Mouse (Mus musculus) erythroblast, embryonic 14.5 days (primary cell): ENCODE data around the gene Ppp4c. TPM values are rescaled to one million over a fixed set of nuclear protein-coding genes. Genes with fewer than 3 reads are reported as not detected.
"Not testable (repeated sequence)": the region's sequence is repeated elsewhere in the genome, so short reads cannot be mapped to it uniquely, and the experiment has no call there.

ENCODE experiments used
- H3K27me3 ChIP-seq: 2 replicates; pipeline ENCODE4 v1.6.1; 2012; ENCODE audit warnings: inconsistent platforms; ENCODE audit not compliant: control insufficient read depth
- H3K36me3 ChIP-seq: 2 replicates; pipeline ENCODE4 v1.6.1; 2012; ENCODE audit warnings: mild to moderate bottlenecking, inconsistent platforms; ENCODE audit not compliant: control insufficient read depth
- H3K4me1 ChIP-seq: 2 replicates; pipeline ENCODE4 v1.6.1; 2012; ENCODE audit warnings: inconsistent platforms; ENCODE audit not compliant: control insufficient read depth
- H3K4me3 ChIP-seq: replicated peaks from 2 replicates; pipeline ENCODE3; 2012; ENCODE audit warnings: moderate library complexity, mild to moderate bottlenecking, inconsistent platforms
- H3K9me3 ChIP-seq: 2 replicates; pipeline ENCODE4 v1.6.1; 2012; ENCODE audit warnings: low read length, inconsistent platforms, mixed read lengths; ENCODE audit not compliant: control insufficient read depth
- GATA1 ChIP-seq: IDR thresholded peaks from 2 replicates; pipeline ENCODE4 v1.6.1; 2012; ENCODE audit warnings: low read length, inconsistent platforms, mixed read lengths
- TAL1 ChIP-seq: IDR thresholded peaks from 3 replicates; pipeline ENCODE4 v1.6.1; 2012; ENCODE audit warnings: low read length, inconsistent platforms, mixed read lengths
- polyA plus RNA-seq: library from polyadenylated mRNA; stranded (reverse); fragments of >175 nt; gene quantifications from 2 replicates; pipeline ENCODE4 v1.2.3, GENCODE M21; 2012

Ppp4c gene
- polyA plus RNA-seq, 1 experiment, result 12.3 TPM

DNA sequence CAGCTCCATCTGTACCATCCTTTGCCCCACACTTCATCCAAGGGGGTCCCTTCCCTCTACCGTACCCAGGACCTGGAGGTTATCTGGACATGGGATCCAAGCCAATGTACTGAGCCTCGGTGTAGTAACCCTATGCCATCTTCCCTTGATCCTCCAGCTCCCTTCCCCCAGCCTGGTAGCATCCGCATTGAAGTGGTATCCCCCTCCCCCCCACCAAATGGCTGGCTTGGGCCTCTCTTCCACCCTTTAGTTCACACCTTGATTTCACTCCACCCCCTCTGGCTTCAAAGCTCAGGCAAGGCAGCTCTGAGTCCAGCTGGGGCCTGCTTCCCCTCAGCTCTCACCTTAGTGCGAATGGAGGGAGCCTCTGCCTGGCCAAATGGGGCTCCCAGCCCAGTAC is 7.2 kb downstream of the Ppp4c start:
- Histone ChIP-seq H3K27me3 (no peaks in the 10 kb centered on the region), H3K4me3 (no peak overlapping the region), H3K9me3 (no peaks in the 10 kb centered on the region), H3K4me1 (peaks cover 32% of the 10 kb centered on the region), H3K36me3 (peaks cover 94% of the 10 kb centered on the region)
- TF ChIP-seq GATA1 (no peak), TAL1 (no peak)

DNA sequence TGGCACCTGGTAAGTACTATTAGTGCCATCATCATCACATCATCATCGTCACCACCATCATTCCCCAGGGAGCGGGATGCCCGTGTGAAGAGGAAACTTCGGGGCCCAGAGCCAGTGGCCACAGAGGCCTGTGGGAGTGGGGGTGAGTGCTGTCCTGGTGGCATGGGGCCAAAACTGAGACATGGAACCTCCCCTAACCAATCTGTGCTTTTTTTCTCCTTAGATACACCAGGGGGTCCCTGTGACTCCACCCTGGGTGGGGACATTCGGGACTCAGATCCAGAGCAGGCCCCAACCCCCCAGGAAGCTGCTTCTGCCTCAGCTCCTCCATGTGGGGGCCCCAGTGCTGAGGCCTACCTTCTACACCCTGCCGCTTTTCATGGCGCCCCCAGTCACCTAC is 7.8 kb downstream of the Ppp4c start:
- Histone ChIP-seq H3K4me3 (no peak overlapping the region), H3K9me3 (no peaks in the 10 kb centered on the region), H3K27me3 (no peaks in the 10 kb centered on the region), H3K36me3 (peaks cover 94% of the 10 kb centered on the region), H3K4me1 (peaks cover 36% of the 10 kb centered on the region)
- TF ChIP-seq TAL1 (no peak), GATA1 (no peak)

DNA sequence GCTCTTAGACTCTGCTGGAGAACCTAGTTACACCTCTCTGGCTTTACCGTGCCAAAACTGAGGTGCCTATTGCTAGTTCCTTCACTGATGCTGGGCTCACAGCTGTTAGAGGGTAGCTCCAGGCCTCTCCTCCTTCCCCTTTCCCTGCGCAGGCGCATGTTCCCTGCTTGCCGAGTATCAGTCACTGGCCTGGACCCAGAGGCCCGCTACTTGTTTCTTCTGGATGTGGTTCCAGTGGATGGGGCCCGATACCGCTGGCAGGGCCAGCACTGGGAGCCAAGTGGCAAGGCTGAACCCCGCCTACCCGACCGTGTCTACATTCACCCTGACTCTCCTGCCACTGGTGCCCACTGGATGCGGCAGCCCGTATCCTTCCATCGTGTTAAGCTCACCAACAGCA is 9.6 kb downstream of the Ppp4c start:
- TF ChIP-seq GATA1 (no peak), TAL1 (no peak)
- Histone ChIP-seq H3K9me3 (no peaks in the 10 kb centered on the region), H3K4me1 (peaks cover 49% of the 10 kb centered on the region), H3K36me3 (peaks cover 94% of the 10 kb centered on the region), H3K27me3 (no peaks in the 10 kb centered on the region), H3K4me3 (no peak overlapping the region)

DNA sequence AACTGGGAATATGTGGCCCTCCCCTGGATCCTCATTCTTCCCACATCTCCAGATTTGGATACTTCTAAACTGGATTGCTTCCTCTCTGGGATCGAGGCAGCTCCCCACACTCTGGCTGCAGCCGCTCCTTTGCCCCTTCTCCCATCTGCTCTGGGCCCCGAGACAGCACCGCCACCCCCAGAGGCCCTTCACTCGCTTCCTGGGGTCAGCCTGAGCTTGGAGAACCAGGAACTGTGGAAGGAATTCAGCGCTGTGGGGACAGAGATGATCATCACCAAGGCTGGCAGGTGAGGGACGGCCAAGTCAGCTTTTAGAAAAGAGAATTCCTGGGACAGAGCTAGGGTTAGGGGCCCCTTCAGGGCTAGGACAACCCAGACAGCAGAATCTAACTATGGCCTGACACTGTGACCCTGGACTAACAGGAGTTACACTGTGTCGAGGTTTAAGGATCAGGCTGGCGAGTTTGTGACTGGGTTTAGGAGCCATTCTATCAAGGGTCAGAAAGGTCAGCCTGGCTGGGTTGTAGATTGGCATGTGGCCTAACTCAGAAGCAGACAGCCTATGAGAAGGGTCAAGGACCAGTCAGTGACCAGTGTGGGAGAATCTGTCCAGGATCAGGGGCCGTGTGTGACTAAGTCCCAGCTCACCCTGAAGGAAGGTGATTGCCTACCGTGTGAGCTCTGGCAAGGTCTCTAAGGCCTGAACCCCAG is 10.5 kb downstream of the Ppp4c start:
- H3K36me3 ChIP-seq, result peaks cover 90% of the 10 kb centered on the region
- no peaks in the 10 kb centered on the region for H3K27me3 ChIP-seq
- no peak overlapping the region for H3K4me3 ChIP-seq
- H3K9me3 ChIP-seq, result no peaks in the 10 kb centered on the region
- TF ChIP-seq GATA1 (no peak; the same call in 1 of the 2 replicates), TAL1 (no peak)
- peaks cover 56% of the 10 kb centered on the region for H3K4me1 ChIP-seq

DNA sequence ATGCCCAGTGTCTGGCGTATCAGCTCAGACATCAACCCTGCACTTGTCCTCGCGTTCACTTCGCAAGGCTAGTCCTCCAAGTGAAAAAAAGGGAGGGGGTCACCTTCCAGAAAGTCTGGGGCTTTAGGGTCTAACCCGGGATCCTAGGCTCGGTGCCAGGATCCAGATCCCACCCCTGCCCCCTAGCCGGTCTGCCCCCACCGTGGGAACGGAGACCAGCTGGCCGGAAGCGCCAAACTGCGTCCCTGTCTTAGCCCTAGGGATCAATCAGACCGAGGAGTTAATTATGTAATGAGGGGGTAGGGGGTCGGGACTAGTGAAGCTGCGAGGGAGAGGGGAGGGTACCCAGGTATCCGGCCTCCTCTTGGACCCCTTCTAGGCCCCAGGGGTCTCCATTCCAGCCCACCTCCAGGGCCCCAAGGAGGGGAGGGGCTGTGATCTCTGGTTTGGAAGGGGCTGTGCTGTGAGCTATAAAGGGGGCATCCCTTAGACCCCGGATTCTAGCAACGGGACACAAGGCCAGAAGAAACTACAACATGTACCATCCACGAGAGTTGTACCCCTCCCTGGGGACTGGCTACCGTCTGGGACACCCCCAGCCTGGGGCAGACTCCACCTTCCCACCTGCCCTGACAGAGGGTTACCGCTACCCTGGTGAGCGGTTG is 11.2 kb downstream of the Ppp4c start, which contains the start of gene Tbx6:
TSS of gene Tbx6 (plus strand) at position 513 of the 665 bp plus-strand sequence.
- Histone ChIP-seq H3K27me3 (no peaks in the 10 kb centered on the region), H3K9me3 (no peaks in the 10 kb centered on the region), H3K36me3 (peaks cover 85% of the 10 kb centered on the region), H3K4me3 (peak within 1 kb of the TSS; percentile 62), H3K4me1 (peaks cover 62% of the 10 kb centered on the region)
- no peak for TF ChIP-seq TAL1
- TF ChIP-seq GATA1, result no peak

DNA sequence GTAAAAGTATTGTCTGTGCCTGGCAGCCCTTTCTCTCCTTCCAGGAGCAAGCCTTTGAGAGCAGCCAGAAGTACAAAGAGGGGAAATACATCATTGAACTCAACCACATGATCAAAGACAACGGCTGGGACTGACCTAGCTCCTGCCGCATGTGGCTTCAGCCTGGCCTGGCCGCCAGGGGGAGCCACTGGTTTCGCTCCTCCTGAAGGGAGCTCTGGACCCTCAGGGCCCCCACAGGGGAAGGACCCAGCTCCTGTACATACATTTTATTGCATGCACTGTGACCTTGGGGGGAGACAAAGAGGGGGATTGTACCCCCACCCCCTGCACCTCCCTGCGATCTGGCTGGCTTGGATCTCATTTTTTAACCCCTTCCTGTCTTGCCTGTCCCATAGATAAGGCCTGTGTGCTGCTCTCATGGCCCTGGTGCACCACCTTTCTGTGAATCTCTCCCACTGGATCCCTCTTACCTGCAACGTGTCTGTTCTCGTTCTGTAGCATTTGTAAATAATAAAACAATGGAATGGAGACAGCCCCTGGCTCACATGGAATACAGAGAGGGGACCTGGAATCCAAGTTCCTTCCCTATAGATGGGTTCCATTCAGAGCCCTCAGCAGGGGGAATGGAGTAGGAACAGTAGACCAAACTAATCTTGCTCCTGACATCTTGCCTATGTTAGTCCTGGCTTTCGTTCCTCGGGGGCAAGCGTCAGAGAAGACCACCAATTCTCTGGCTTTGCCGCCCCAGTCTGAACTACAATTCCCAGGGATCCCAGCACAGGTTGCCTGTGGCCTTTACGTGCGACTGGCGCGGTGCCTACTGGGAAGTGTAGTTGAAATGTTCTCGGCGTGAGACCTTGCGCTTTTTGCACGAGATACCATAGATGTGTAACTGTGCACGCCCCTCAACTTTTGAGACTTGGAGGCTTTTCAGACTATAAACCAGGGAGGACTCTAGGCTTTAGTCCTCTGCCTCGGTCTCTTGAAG is 12.0 kb downstream of the Ppp4c start:
- Histone ChIP-seq H3K4me1 (peaks cover 70% of the 10 kb centered on the region), H3K27me3 (no peaks in the 10 kb centered on the region), H3K4me3 (peak overlapping the region; percentile 62), H3K36me3 (peaks cover 85% of the 10 kb centered on the region), H3K9me3 (no peaks in the 10 kb centered on the region)
- TF ChIP-seq GATA1, result peak; percentile 73
- TF ChIP-seq TAL1, result no peak

DNA sequence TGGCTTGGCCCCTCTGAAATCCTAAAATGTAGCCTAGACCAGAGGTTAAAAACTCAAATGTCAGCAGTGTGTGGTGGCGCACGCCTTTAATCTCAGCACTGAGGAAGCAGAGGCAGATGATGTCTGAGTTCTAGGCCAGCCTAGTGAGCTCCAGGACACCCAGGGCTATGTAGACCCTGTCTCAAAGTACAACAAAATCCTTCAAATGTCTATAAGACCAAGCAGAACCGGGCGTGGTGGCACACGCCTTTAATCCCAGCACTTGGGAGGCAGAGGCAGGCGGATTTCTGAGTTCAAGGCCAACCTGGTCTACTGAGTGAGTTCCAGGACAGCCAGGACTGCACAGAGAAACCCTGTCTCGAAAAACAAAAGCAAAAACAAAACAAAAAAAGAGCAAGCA is 13.2 kb downstream of the Ppp4c start:
- Histone ChIP-seq H3K36me3 (peaks cover 84% of the 10 kb centered on the region), H3K4me1 (peaks cover 76% of the 10 kb centered on the region)
- not testable (repeated sequence) for H3K9me3 ChIP-seq, H3K27me3 ChIP-seq, H3K4me3 ChIP-seq

DNA sequence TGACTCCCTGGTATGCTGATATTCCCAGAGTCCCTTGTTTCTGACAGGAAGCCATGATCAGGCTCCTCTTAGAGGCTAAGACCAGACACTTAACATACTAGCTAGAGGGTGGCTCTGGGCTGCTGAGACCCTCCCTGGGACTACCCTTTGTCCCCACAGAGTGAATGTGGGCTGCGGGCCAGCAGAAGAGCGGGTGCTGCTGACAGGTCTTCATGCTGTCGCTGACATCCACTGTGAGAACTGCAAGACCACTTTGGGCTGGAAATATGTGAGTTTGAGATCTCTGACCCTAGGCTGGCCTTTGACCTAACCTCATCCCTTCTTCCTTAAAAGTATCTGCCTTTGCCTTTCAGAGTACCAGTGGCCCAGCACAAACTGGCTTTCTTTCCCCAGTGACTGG is 14.1 kb downstream of the Ppp4c start:
- H3K36me3 ChIP-seq, result peaks cover 82% of the 10 kb centered on the region
- no peak for TF ChIP-seq GATA1
- no peak for TF ChIP-seq TAL1
- H3K27me3 ChIP-seq, result no peaks in the 10 kb centered on the region
- no peaks in the 10 kb centered on the region for H3K9me3 ChIP-seq
- H3K4me1 ChIP-seq, result peaks cover 76% of the 10 kb centered on the region
- H3K4me3 ChIP-seq, result peak overlapping the region; percentile 91

DNA sequence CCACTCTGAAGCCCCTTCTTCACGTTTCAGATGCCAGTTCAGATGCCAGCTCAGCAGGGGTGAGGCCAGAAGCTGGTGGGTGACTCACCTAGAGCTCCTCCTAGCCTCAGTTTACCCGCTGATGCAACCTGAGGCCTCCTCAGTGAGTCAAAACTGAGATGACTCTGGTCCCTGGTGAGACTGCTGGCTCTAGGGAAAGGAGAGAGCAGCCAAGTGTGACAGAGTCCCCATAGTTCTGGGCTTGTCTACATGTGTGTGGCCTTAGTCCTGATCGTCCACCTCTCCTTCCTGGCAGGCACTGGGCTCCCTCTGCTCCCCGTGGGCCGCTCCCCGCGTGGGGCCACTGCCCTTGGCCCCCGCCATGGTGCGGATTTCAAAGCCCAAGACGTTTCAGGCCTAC is 14.8 kb downstream of the Ppp4c start:
- Histone ChIP-seq H3K4me1 (peaks cover 73% of the 10 kb centered on the region), H3K36me3 (peaks cover 75% of the 10 kb centered on the region), H3K27me3 (no peaks in the 10 kb centered on the region), H3K4me3 (peak overlapping the region; percentile 91), H3K9me3 (no peaks in the 10 kb centered on the region)
- TF ChIP-seq GATA1 (no peak), TAL1 (no peak)
